Mouse (Mus musculus) adrenal gland, postnatal 4 days (tissue): ENCODE results near the gene Zfyve28. TPM values are rescaled to one million over a fixed set of nuclear protein-coding genes. Genes with fewer than 3 reads are reported as not detected.

Experiments used
- DNase-seq, 2 experiments: peaks; one replicate each; pipeline ENCODE4 v3.0.0; 2021 to 2022; ENCODE audit warnings: low spot score in 2 of 2, mixed read lengths in 2 of 2
- total RNA-seq, 2 experiments: library from RNA; stranded (reverse); gene quantifications; 2 replicates each; pipeline ENCODE4 v1.2.3; 2021

The Zfyve28 gene
- total RNA-seq, 2 experiments from 2014 or later = 0.79 to 1.1 TPM

- no peak for DNase-seq
These were observed 104.3 kb downstream of the Zfyve28 start for GRCm38 (mm10) chr5:34183976-34184375.

- no peak for DNase-seq
These were observed 104.9 kb downstream of the Zfyve28 start for GRCm38 (mm10) chr5:34183156-34183880.

- DNase-seq = peak in 1 of 2 experiments; percentile 4
These were observed 105.8 kb downstream of the Zfyve28 start for GRCm38 (mm10) chr5:34182486-34182885.

- DNase-seq = no peak
These were observed 110.4 kb downstream of the Zfyve28 start for GRCm38 (mm10) chr5:34177821-34178220.

GRCm38 (mm10) chr5:34177091-34177490, 111.2 kb downstream of the Zfyve28 start:
- DNase-seq = no peak

GRCm38 (mm10) chr5:34176691-34177090, 111.6 kb downstream of the Zfyve28 start:
- peak in 1 of 2 experiments; percentile 1 for DNase-seq

- DNase-seq = no peak
These were observed 112.9 kb downstream of the Zfyve28 start for GRCm38 (mm10) chr5:34175403-34175694.

GRCm38 (mm10) chr5:34174550-34175402, 113.5 kb downstream of the Zfyve28 start:
- no peak for DNase-seq

GRCm38 (mm10) chr5:34174021-34174420, 114.2 kb downstream of the Zfyve28 start:
- no peak for DNase-seq

- no peak for DNase-seq
These were observed 117.5 kb downstream of the Zfyve28 start for GRCm38 (mm10) chr5:34170726-34171125.

GRCm38 (mm10) chr5:34169954-34170353, 118.3 kb downstream of the Zfyve28 start:
- DNase-seq = no peak

- DNase-seq = peak; percentile 89 to 94
These were observed 119.0 kb downstream of the Zfyve28 start, which contains the start of the genes Poln and Haus3 for GRCm38 (mm10) chr5:34168950-34169891. Poln (minus strand) TSS chr5:34169448. Haus3 (minus strand) TSS chr5:34169527.

GRCm38 (mm10) chr5:34167857-34168256, 120.4 kb downstream of the Zfyve28 start:
- DNase-seq = no peak

- DNase-seq = no peak
These were observed 122.5 kb downstream of the Zfyve28 start for GRCm38 (mm10) chr5:34165793-34166192.

GRCm38 (mm10) chr5:34148476-34148875, 139.8 kb downstream of the Zfyve28 start:
- no peak for DNase-seq

GRCm38 (mm10) chr5:34147554-34147953, 140.7 kb downstream of the Zfyve28 start:
- no peak for DNase-seq

Other genes starting within 250 kb of the Zfyve28 start
- gene Poln, start 119.0 kb downstream of the Zfyve28 start, total RNA-seq = 1 to 10 TPM; 1.4 to 3.4 TPM
- 10 to 100 TPM; 12.3 to 14.0 TPM for gene Haus3, start 118.9 kb downstream of the Zfyve28 start, total RNA-seq
- 100 to 1,000 TPM; 145 to 158 TPM for gene Mxd4, start 100.7 kb downstream of the Zfyve28 start, total RNA-seq
- gene Cfap99, start 151 bp upstream of the Zfyve28 start, total RNA-seq = under 1 TPM in 1 of 2 experiments, not detected in 1; 0.14 TPM
- gene Rnf4, start 47.8 kb upstream of the Zfyve28 start, total RNA-seq = 100 to 1,000 TPM; 129 TPM
- gene Fam193a, start 81.5 kb upstream of the Zfyve28 start, total RNA-seq = 10 to 100 TPM; 40.4 to 42.5 TPM
- 10 to 100 TPM; 28.0 to 28.4 TPM for gene Tnip2, start 225.5 kb upstream of the Zfyve28 start, total RNA-seq
- 10 to 100 TPM; 10.7 to 14.5 TPM for gene Sh3bp2, start 237.4 kb upstream of the Zfyve28 start, total RNA-seq